Mouse (Mus musculus) G1E (cell line): ENCODE results near the gene Pitpnm1. TPM values are rescaled to one million over a fixed set of nuclear protein-coding genes. Genes with fewer than 3 reads are reported as not detected.

Source experiments
- ATAC-seq: 2 replicates; pipeline ENCODE4 v1.8.0; 2016; ENCODE audit warnings: mild to moderate bottlenecking; ENCODE audit not compliant: insufficient number of reproducible peaks, poor library complexity, low FRiP score, severe bottlenecking; ENCODE audit errors: extremely low read depth
- DNase-seq: peaks from one replicate; pipeline ENCODE4 v3.0.0; 2012; ENCODE audit warnings: low spot score
- H3K27me3 ChIP-seq: 2 replicates; pipeline ENCODE4 v1.6.1; 2012; ENCODE audit warnings: mild to moderate bottlenecking, low read length, inconsistent platforms; ENCODE audit not compliant: insufficient read depth
- H3K36me3 ChIP-seq: replicated peaks from 2 replicates; pipeline ENCODE3; 2012; ENCODE audit warnings: mild to moderate bottlenecking, inconsistent platforms
- H3K4me1 ChIP-seq: 2 replicates; pipeline ENCODE4 v1.6.1; 2012; ENCODE audit warnings: low read depth, low read length, inconsistent platforms, mixed read lengths; ENCODE audit not compliant: insufficient read depth
- H3K4me3 ChIP-seq: 2 replicates; pipeline ENCODE4 v1.5.1; 2012; ENCODE audit warnings: low read depth, mild to moderate bottlenecking, inconsistent platforms, low read length, moderate library complexity, mixed read lengths
- H3K9me3 ChIP-seq: replicated peaks from 2 replicates; pipeline ENCODE4 v1.6.1; 2012; ENCODE audit warnings: inconsistent platforms
- CTCF ChIP-seq: IDR thresholded peaks from 2 replicates; pipeline ENCODE4 v1.5.1; 2012; ENCODE audit warnings: low read depth, low read length, inconsistent platforms, mixed read lengths
- GATA1 ChIP-seq: IDR thresholded peaks from 2 replicates; pipeline ENCODE4 v1.6.1; 2012; ENCODE audit warnings: borderline replicate concordance, low read length, inconsistent platforms, mixed read lengths
- GATA2 ChIP-seq: IDR thresholded peaks from 2 replicates; pipeline ENCODE4 v1.6.1; 2012; ENCODE audit warnings: low read depth, low read length, inconsistent platforms, borderline replicate concordance
- POLR2AphosphoS5 ChIP-seq: IDR thresholded peaks from 2 replicates; pipeline ENCODE4 v1.6.1; 2012; ENCODE audit warnings: low read depth, low read length, inconsistent platforms; ENCODE audit not compliant: insufficient replicate concordance
- TAL1 ChIP-seq: conservative IDR thresholded peaks from 2 replicates; pipeline ENCODE4 v1.6.1; 2012; ENCODE audit warnings: low read depth, low read length, inconsistent platforms, mixed read lengths
- polyA plus RNA-seq: library from polyadenylated mRNA; stranded (reverse); fragments of >175 nt; gene quantifications from 2 replicates; pipeline ENCODE4 v1.2.3, GENCODE M21; 2012
- total RNA-seq, 2 experiments: library from RNA; stranded (forward) in 1 of 2; stranded (reverse) in 1 of 2; fragments of 200-1000 nt in 1 of 2; fragments of >200 nt in 1 of 2; fragmentation: Nextera tagmentation in 1 of 2; gene quantifications; 2 replicates each; pipeline ENCODE4 v1.2.3; 2014 to 2017

Pitpnm1 gene
- total and polyA plus RNA-seq, 3 experiments: 12.9 to 61.2 (median 22.2) TPM

DNA sequence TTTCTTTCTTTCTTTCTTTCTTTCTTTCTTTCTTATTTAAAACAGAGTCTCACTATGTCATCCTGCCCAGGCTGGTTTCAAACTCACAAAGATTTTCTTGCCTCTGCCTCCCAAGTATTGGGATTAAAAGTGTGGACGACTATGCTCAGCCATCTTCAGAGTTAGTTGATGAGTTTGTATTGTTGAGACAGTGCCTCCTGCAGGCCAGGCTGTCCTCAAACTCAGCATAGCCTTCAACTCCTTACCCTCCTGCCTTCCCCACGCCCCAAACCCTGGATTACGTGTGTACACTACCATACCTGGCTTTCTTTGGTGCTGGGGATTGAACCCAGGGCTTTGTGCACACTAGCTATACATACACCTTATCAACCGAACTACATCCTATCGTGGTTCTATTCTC lies 36.7 kb downstream of the Pitpnm1 start:
- TF ChIP-seq GATA1 (no peak), CTCF (no peak), POLR2AphosphoS5 (no peak), GATA2 (no peak), TAL1 (no peak)
- no peak for DNase-seq
- H3K27me3 ChIP-seq: peaks cover 36% of the 10 kb centered on the region
- no peaks in the 10 kb centered on the region for H3K9me3 ChIP-seq
- H3K4me1 ChIP-seq: peaks cover 11% of the 10 kb centered on the region
- peaks cover 19% of the 10 kb centered on the region for H3K36me3 ChIP-seq
- H3K4me3 ChIP-seq: no peak overlapping the region
- no peak for ATAC-seq

DNA sequence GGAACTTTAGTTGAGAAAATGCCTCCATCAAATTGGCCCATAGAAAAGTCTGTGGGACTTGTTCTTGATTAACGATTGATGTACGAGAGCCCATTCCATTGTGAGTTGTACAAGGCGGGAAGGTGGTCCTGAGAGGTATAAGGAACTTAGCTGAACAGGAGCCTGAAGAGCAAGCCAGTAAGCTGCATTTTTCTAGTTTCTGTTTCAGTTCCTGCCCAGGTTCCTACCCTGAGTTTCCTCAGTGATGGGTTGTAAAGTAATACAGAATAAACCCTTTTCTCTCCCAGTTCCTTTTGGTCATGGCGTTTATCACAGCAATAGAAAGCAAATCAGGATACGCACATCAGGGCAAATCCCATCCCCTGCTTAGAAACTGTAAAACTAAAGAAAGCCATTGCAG lies 38.1 kb downstream of the Pitpnm1 start:
- Histone ChIP-seq H3K4me1 (peaks cover 16% of the 10 kb centered on the region), H3K9me3 (no peaks in the 10 kb centered on the region), H3K36me3 (peaks cover 4% of the 10 kb centered on the region), H3K27me3 (peaks cover 45% of the 10 kb centered on the region), H3K4me3 (no peak overlapping the region)
- TF ChIP-seq POLR2AphosphoS5 (no peak), CTCF (no peak), GATA1 (no peak), GATA2 (no peak), TAL1 (no peak)
- ATAC-seq (no peak), DNase-seq (no peak)

DNA sequence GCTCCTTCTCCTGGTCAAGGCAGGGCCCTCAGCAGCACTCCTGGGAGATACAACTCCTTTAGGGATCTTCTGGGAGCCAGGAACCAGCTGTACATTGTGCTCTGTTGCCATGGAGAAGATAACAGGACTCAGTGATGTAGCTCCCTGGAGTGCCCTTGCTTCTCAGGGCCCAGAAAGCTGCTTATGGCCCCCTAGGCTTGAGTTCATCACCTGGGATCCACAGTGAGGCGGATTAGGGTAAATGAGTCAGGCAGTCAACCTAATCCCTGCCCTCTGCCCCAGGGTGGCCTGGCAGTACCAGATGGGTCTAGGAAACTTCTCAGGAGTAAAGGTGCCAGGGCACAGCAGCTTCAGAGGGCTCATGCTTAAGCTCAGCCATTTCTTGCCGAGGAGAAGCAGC lies 39.6 kb downstream of the Pitpnm1 start, which contains the start of gene Gpr152:
TSS of gene Gpr152 (plus strand) at position 342 of the 400 bp plus-strand sequence.
- Histone ChIP-seq H3K9me3 (no peaks in the 10 kb centered on the region), H3K4me3 (no peak within 1 kb of the TSS), H3K36me3 (no peaks in the 10 kb centered on the region), H3K4me1 (peaks cover 16% of the 10 kb centered on the region), H3K27me3 (peaks cover 59% of the 10 kb centered on the region)
- DNase-seq (no peak), ATAC-seq (no peak)
- no peak for TF ChIP-seq GATA1
- TF ChIP-seq TAL1: no peak
- no peak for TF ChIP-seq POLR2AphosphoS5
- TF ChIP-seq GATA2: no peak
- no peak for TF ChIP-seq CTCF

- Histone ChIP-seq H3K9me3 (no peaks in the 10 kb centered on the region), H3K4me3 (no peak overlapping the region), H3K36me3 (no peaks in the 10 kb centered on the region), H3K27me3 (peaks cover 59% of the 10 kb centered on the region), H3K4me1 (peaks cover 18% of the 10 kb centered on the region)
- no peak for DNase-seq
- TF ChIP-seq TAL1 (no peak), POLR2AphosphoS5 (no peak), GATA2 (no peak), GATA1 (no peak), CTCF (no peak)
- no peak for ATAC-seq
Observed at GRCm38 (mm10) chr19:4140147-4140546, 40.3 kb downstream of the Pitpnm1 start.

GRCm38 (mm10) chr19:4142416-4143173 lies 42.8 kb downstream of the Pitpnm1 start:
- TF ChIP-seq GATA2 (no peak), GATA1 (no peak), CTCF (no peak), POLR2AphosphoS5 (no peak), TAL1 (no peak)
- DNase-seq: no peak
- Histone ChIP-seq H3K27me3 (peaks cover 52% of the 10 kb centered on the region), H3K4me3 (0 out of 2 replicates have a peak overlapping the region, but pooled peaks have one; percentile 5), H3K36me3 (no peaks in the 10 kb centered on the region), H3K9me3 (no peaks in the 10 kb centered on the region), H3K4me1 (peaks cover 15% of the 10 kb centered on the region)
- ATAC-seq: no peak

GRCm38 (mm10) chr19:4143759-4144268 lies 44.0 kb downstream of the Pitpnm1 start, which contains the start of gene Cabp4:
Gene Cabp4 (minus strand): TSS chr19:4144033.
- no peak for DNase-seq
- no peak for ATAC-seq
- TF ChIP-seq POLR2AphosphoS5: no peak
- Histone ChIP-seq H3K4me1 (peaks cover 20% of the 10 kb centered on the region), H3K4me3 (no peak within 1 kb of the TSS), H3K36me3 (no peaks in the 10 kb centered on the region), H3K27me3 (peaks cover 46% of the 10 kb centered on the region), H3K9me3 (no peaks in the 10 kb centered on the region)
